Mouse (Mus musculus): Measurements from ENCODE around the gene Dlgap3. TPM values are rescaled to one million over a fixed set of nuclear protein-coding genes. Genes with fewer than 3 reads are reported as not detected.

Dlgap3 gene
- polyA plus RNA-seq, 1 experiment from 2014 or later: 5.7 TPM

Other genes starting within 250 kb of the Dlgap3 start
- 24.2 and 30.4 TPM in 2 replicates for gene Zmym4, start 201.1 kb upstream of the Dlgap3 start, polyA plus RNA-seq (2014; fragmentation: Nextera tagmentation; extraction: Ambion mirVana)
- 155 and 163 TPM in 2 replicates for gene Sfpq, start 147.9 kb upstream of the Dlgap3 start, polyA plus RNA-seq (2014; fragmentation: Nextera tagmentation; extraction: Ambion mirVana)
- gene Zmym1, start 108.1 kb upstream of the Dlgap3 start, polyA plus RNA-seq (2014; fragmentation: Nextera tagmentation; extraction: Ambion mirVana): 33.5 and 37.9 TPM in 2 replicates
- gene Zmym6, start 91.8 kb upstream of the Dlgap3 start, polyA plus RNA-seq (2014; fragmentation: Nextera tagmentation; extraction: Ambion mirVana): 28.3 and 30.0 TPM in 2 replicates
- 11.7 and 13.5 TPM in 2 replicates for gene Tmem35b, start 45.5 kb upstream of the Dlgap3 start, polyA plus RNA-seq (2014; fragmentation: Nextera tagmentation; extraction: Ambion mirVana)
- gene Smim12, start 74.6 kb downstream of the Dlgap3 start, polyA plus RNA-seq (2014; fragmentation: Nextera tagmentation; extraction: Ambion mirVana): 57.0 and 58.6 TPM in 2 replicates
- gene Gja4, start 144.8 kb downstream of the Dlgap3 start, polyA plus RNA-seq (2014; fragmentation: Nextera tagmentation; extraction: Ambion mirVana): 16.6 and 20.3 TPM in 2 replicates
- 2.4 and 2.5 TPM in 2 replicates for gene Gjb3, start 161.6 kb downstream of the Dlgap3 start, polyA plus RNA-seq (2014; fragmentation: Nextera tagmentation; extraction: Ambion mirVana)
- not detected in 2 replicates for gene Gjb4, start 184.9 kb downstream of the Dlgap3 start, polyA plus RNA-seq (2014; fragmentation: Nextera tagmentation; extraction: Ambion mirVana)
- 1.2 and 1.4 TPM in 2 replicates for gene Gjb5, start 189.0 kb downstream of the Dlgap3 start, polyA plus RNA-seq (2014; fragmentation: Nextera tagmentation; extraction: Ambion mirVana)